Mouse (Mus musculus) midbrain, embryonic 16.5 days (tissue): Measurements from ENCODE around the gene Gsg1l. TPM values are rescaled to one million over a fixed set of nuclear protein-coding genes. Genes with fewer than 3 reads are reported as not detected.

Experiments
- ATAC-seq: fragments of 200-750 bp; cut with Nextera tagmentation; 2 replicates; pipeline ENCODE4 v1.8.0; 2017; ENCODE audit warnings: moderate TSS enrichment
- H3K27ac ChIP-seq: fragments of 300-500 bp; sonication (generic); 2 replicates; pipeline ENCODE4 v1.5.1; 2014; ENCODE audit warnings: mild to moderate bottlenecking, low read length, mixed read lengths
- H3K27me3 ChIP-seq: fragments of 300-500 bp; sonication (generic); 2 replicates; pipeline ENCODE4 v1.6.1; 2014; ENCODE audit warnings: low read depth, low read length, mixed read lengths; ENCODE audit not compliant: control insufficient read depth, insufficient read depth
- H3K36me3 ChIP-seq: fragments of 300-500 bp; sonication (generic); 2 replicates; pipeline ENCODE4 v1.6.1; 2014; ENCODE audit warnings: mild to moderate bottlenecking, low read length, moderate library complexity, mixed read lengths; ENCODE audit not compliant: control insufficient read depth, insufficient read depth
- H3K4me1 ChIP-seq: fragments of 300-500 bp; sonication (generic); 2 replicates; pipeline ENCODE4 v1.6.1; 2014; ENCODE audit warnings: mild to moderate bottlenecking, low read length, mixed read lengths; ENCODE audit not compliant: control insufficient read depth, insufficient read depth
- H3K4me2 ChIP-seq: fragments of 300-500 bp; sonication (generic); 2 replicates; pipeline ENCODE4 v1.6.1; 2014; ENCODE audit warnings: mild to moderate bottlenecking, low read length, mixed read lengths
- H3K4me3 ChIP-seq: fragments of 300-500 bp; sonication (generic); 2 replicates; pipeline ENCODE4 v1.5.1; 2014; ENCODE audit warnings: low read depth, mild to moderate bottlenecking, low read length, moderate library complexity, mixed read lengths
- H3K9ac ChIP-seq: fragments of 300-500 bp; sonication (generic); 2 replicates; pipeline ENCODE4 v1.6.1; 2014; ENCODE audit warnings: low read depth, low read length, mixed read lengths
- H3K9me3 ChIP-seq: fragments of 300-500 bp; sonication (generic); replicated peaks from 2 replicates; pipeline ENCODE4 v1.6.1; 2014; ENCODE audit warnings: mild to moderate bottlenecking, low read length, mixed read lengths; ENCODE audit not compliant: control insufficient read depth, poor library complexity, severe bottlenecking
- WGBS: fragments of 180-500 bp; shearing (Covaris S2); extraction: QIAGEN DNeasy Blood & Tissue Kit; methylation state at CpG from one replicate; pipeline ENCODE4 v1.1.7; 2014; 5-methylcytosine and 5-hydroxymethylcytosine counted together
- polyA plus RNA-seq: library from polyadenylated mRNA; unstranded; fragments of >200 nt; fragmentation: Nextera tagmentation; extraction: Ambion mirVana; gene quantifications from 2 replicates; pipeline ENCODE4 v1.2.1, GENCODE M21; 2015

Gsg1l gene
- polyA plus RNA-seq, 1 experiment from 2014 or later: 12.5 TPM

- Histone ChIP-seq H3K9me3 (no peaks in the 10 kb centered on the region), H3K27ac (no peak overlapping the region), H3K4me2 (no peak overlapping the region), H3K4me1 (no peaks in the 10 kb centered on the region), H3K36me3 (peaks cover 41% of the 10 kb centered on the region), H3K9ac (no peak overlapping the region), H3K4me3 (no peak overlapping the region), H3K27me3 (no peaks in the 10 kb centered on the region)
- 96% methylated on average over 2 of the region's 2 CpGs for WGBS
- ATAC-seq: no peak
Measured at GRCm38 (mm10) chr7:126099835-126100234, 17.6 kb upstream of the Gsg1l start.

- Histone ChIP-seq H3K27me3 (no peaks in the 10 kb centered on the region), H3K27ac (no peak overlapping the region), H3K4me2 (no peak overlapping the region), H3K9me3 (no peaks in the 10 kb centered on the region), H3K9ac (no peak overlapping the region), H3K4me1 (no peaks in the 10 kb centered on the region), H3K4me3 (no peak overlapping the region), H3K36me3 (peaks cover 36% of the 10 kb centered on the region)
- WGBS: 95% methylated on average over 7 of the region's 7 CpGs
- no peak for ATAC-seq
Measured at GRCm38 (mm10) chr7:126099163-126099775, 17.1 kb upstream of the Gsg1l start.

- no peaks in the 10 kb centered on the region for H3K27me3 ChIP-seq
- H3K4me3 ChIP-seq: no peak overlapping the region
- no peaks in the 10 kb centered on the region for H3K9me3 ChIP-seq
- ATAC-seq: no peak
- no peaks in the 10 kb centered on the region for H3K4me1 ChIP-seq
- peaks cover 28% of the 10 kb centered on the region for H3K36me3 ChIP-seq
- no peak overlapping the region for H3K9ac ChIP-seq
- no peak overlapping the region for H3K27ac ChIP-seq
- WGBS: 91% methylated on average over 7 of the region's 9 CpGs
- H3K4me2 ChIP-seq: no peak overlapping the region
Measured at GRCm38 (mm10) chr7:126097219-126097915, 15.2 kb upstream of the Gsg1l start.

GRCm38 (mm10) chr7:126096596-126096995, 14.4 kb upstream of the Gsg1l start:
- no peak overlapping the region for H3K4me3 ChIP-seq
- peaks cover 21% of the 10 kb centered on the region for H3K36me3 ChIP-seq
- no peaks in the 10 kb centered on the region for H3K27me3 ChIP-seq
- H3K9me3 ChIP-seq: no peaks in the 10 kb centered on the region
- H3K27ac ChIP-seq: no peak overlapping the region
- 84% methylated on average over 5 of the region's 5 CpGs for WGBS
- H3K4me1 ChIP-seq: no peaks in the 10 kb centered on the region
- no peak overlapping the region for H3K9ac ChIP-seq
- H3K4me2 ChIP-seq: no peak overlapping the region
- no peak for ATAC-seq

GRCm38 (mm10) chr7:126094738-126095137, 12.5 kb upstream of the Gsg1l start:
- Histone ChIP-seq H3K9ac (no peak overlapping the region), H3K4me3 (no peak overlapping the region), H3K27me3 (no peaks in the 10 kb centered on the region), H3K27ac (no peak overlapping the region), H3K4me1 (no peaks in the 10 kb centered on the region), H3K36me3 (peaks cover 12% of the 10 kb centered on the region), H3K9me3 (no peaks in the 10 kb centered on the region), H3K4me2 (no peak overlapping the region)
- no peak for ATAC-seq
- WGBS: 89% methylated on average over 4 of the region's 5 CpGs

- no peak for ATAC-seq
- H3K9me3 ChIP-seq: no peaks in the 10 kb centered on the region
- H3K4me2 ChIP-seq: no peak overlapping the region
- 39% methylated on average over 3 of the region's 3 CpGs for WGBS
- H3K4me1 ChIP-seq: no peaks in the 10 kb centered on the region
- no peak overlapping the region for H3K27ac ChIP-seq
- no peaks in the 10 kb centered on the region for H3K27me3 ChIP-seq
- H3K9ac ChIP-seq: no peak overlapping the region
- no peak overlapping the region for H3K4me3 ChIP-seq
- peaks cover 3% of the 10 kb centered on the region; the same call in 1 of the 2 replicates for H3K36me3 ChIP-seq
Measured at GRCm38 (mm10) chr7:126093162-126093561, 11.0 kb upstream of the Gsg1l start.

GRCm38 (mm10) chr7:126089782-126090181, 7.6 kb upstream of the Gsg1l start:
- WGBS: 17% methylated on average over 6 of the region's 6 CpGs
- Histone ChIP-seq H3K27ac (no peak overlapping the region), H3K4me1 (peaks cover 7% of the 10 kb centered on the region), H3K9me3 (no peaks in the 10 kb centered on the region), H3K36me3 (no peaks in the 10 kb centered on the region), H3K4me2 (no peak overlapping the region), H3K4me3 (no peak overlapping the region), H3K9ac (no peak overlapping the region), H3K27me3 (no peaks in the 10 kb centered on the region)
- no peak for ATAC-seq

- Histone ChIP-seq H3K4me1 (peaks cover 16% of the 10 kb centered on the region), H3K9me3 (no peaks in the 10 kb centered on the region), H3K27me3 (peaks cover 3% of the 10 kb centered on the region), H3K27ac (no peak overlapping the region), H3K9ac (no peak overlapping the region), H3K4me3 (no peak overlapping the region), H3K36me3 (no peaks in the 10 kb centered on the region), H3K4me2 (no peak overlapping the region)
- ATAC-seq: no peak
- 37% methylated on average over 3 of the region's 6 CpGs for WGBS
Measured at GRCm38 (mm10) chr7:126088155-126088554, 5.9 kb upstream of the Gsg1l start.

- ATAC-seq: no peak
Measured at GRCm38 (mm10) chr7:126087602-126088001, 5.4 kb upstream of the Gsg1l start.

More at GRCm38 (mm10) chr7:126087602-126088001, 5.4 kb upstream of the Gsg1l start:
- H3K4me3 ChIP-seq: no peak overlapping the region
- no peak overlapping the region for H3K9ac ChIP-seq
- H3K4me1 ChIP-seq: peaks cover 17% of the 10 kb centered on the region
- H3K36me3 ChIP-seq: no peaks in the 10 kb centered on the region
- peaks cover 3% of the 10 kb centered on the region for H3K27me3 ChIP-seq
- no peaks in the 10 kb centered on the region for H3K9me3 ChIP-seq
- H3K27ac ChIP-seq: no peak overlapping the region
- H3K4me2 ChIP-seq: no peak overlapping the region
- 70% methylated on average over 10 of the region's 10 CpGs for WGBS
